Mouse (Mus musculus): ENCODE results near the gene Anln. TPM values are rescaled to one million over a fixed set of nuclear protein-coding genes. Genes with fewer than 3 reads are reported as not detected.

Anln gene
- polyA plus RNA-seq, 2 experiments = 20.1 to 27.0 TPM

DNA sequence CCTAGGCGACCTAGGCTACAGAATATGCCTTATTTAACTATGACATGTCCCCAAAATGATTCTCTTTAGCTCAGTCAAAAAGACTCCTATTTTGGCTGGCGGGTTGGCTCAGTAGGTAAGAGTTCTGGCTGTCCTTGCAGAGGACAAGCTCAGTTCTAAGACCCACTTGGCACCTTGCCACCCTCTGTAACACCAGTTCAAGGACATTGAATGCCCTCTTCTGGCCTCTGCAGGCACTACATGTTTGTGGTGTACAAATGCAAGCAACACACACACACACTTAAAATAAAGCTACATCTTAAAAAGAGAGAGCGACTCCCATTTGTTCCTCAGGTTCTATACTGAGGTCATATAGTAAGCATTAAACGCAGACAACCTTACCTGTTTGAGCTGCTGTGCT, 16.2 kb downstream of the Anln start:
- H3K36me3 ChIP-seq (replicated peaks; ENCODE audit: control insufficient read depth, insufficient read depth, low read depth) = peaks cover 88% of the 10 kb centered on the region
- no peak overlapping the region for H3K9ac ChIP-seq (replicated peaks)
- no peaks in the 10 kb centered on the region for H3K4me1 ChIP-seq (replicated peaks; ENCODE audit: control insufficient read depth in 2 of 2, insufficient read depth in 2 of 2, low read length in 1 of 2)
- H3K27me3 ChIP-seq (ENCODE audit: control insufficient read depth, insufficient read depth, low read length) = no peaks in the 10 kb centered on the region
- ATAC-seq (ENCODE audit: insufficient read depth) (no peak), DNase-seq (ENCODE audit: low read depth in 3 of 3, low spot score in 3 of 3) (no peak)
- no peaks in the 10 kb centered on the region for H3K9me3 ChIP-seq (ENCODE audit: control insufficient read depth, low read length)
- H3K4me3 ChIP-seq (ENCODE audit: insufficient read depth in 1 of 2, low read depth in 2 of 2, low read length in 2 of 2) = no peak overlapping the region
- WGBS (ENCODE audit: insufficient replicate concordance) = 94% methylated on average over 4 of the region's 4 CpGs
- H3K27ac ChIP-seq = no peak overlapping the region
- TF ChIP-seq CTCF (IDR thresholded peaks at IDR 0.05; ENCODE audit: low read depth) = peak; percentile 41
- no peak for TF ChIP-seq EP300 (IDR thresholded peaks at IDR 0.05; ENCODE audit: low read depth)
- no peak overlapping the region for H3K4me2 ChIP-seq (ENCODE audit: low read depth)

DNA sequence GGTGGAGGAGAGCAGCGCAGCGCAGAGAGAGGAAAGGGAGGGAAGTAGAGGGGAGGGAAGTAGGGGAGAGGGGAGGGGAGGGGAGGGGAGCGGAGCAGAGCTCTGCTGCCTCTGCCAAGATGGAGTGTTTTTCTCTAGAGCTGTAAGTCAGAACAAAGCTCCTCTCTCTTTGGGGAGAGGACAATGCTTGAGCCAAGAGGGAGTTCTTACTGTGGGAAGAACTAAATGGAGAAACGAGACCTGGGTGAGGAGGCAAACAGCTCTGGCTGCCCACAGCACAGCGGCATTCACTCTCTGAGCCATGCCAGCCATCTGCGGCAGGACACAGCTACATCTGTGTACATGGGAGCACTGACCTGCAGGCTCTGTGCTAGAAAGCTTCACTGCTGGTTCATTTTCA, 21.0 kb downstream of the Anln start:
- Histone ChIP-seq H3K9me3 (ENCODE audit: control insufficient read depth, low read length) (no peaks in the 10 kb centered on the region), H3K36me3 (replicated peaks; ENCODE audit: control insufficient read depth, insufficient read depth, low read depth) (peaks cover 95% of the 10 kb centered on the region), H3K27ac (no peak overlapping the region), H3K9ac (replicated peaks) (no peak overlapping the region), H3K4me3 (ENCODE audit: insufficient read depth in 1 of 2, low read depth in 2 of 2, low read length in 2 of 2) (no peak overlapping the region), H3K4me1 (replicated peaks; ENCODE audit: control insufficient read depth in 2 of 2, insufficient read depth in 2 of 2, low read length in 1 of 2) (no peaks in the 10 kb centered on the region), H3K27me3 (ENCODE audit: control insufficient read depth, insufficient read depth, low read length) (no peaks in the 10 kb centered on the region), H3K4me2 (ENCODE audit: low read depth) (no peak overlapping the region)
- 84% methylated on average over 6 of the region's 6 CpGs for WGBS (ENCODE audit: insufficient replicate concordance)
- no peak for ATAC-seq (ENCODE audit: insufficient read depth)
- TF ChIP-seq CTCF (IDR thresholded peaks at IDR 0.05; ENCODE audit: low read depth) = no peak
- no peak for TF ChIP-seq EP300 (IDR thresholded peaks at IDR 0.05; ENCODE audit: low read depth)
- DNase-seq (ENCODE audit: low read depth in 3 of 3, low spot score in 3 of 3) = no peak

DNA sequence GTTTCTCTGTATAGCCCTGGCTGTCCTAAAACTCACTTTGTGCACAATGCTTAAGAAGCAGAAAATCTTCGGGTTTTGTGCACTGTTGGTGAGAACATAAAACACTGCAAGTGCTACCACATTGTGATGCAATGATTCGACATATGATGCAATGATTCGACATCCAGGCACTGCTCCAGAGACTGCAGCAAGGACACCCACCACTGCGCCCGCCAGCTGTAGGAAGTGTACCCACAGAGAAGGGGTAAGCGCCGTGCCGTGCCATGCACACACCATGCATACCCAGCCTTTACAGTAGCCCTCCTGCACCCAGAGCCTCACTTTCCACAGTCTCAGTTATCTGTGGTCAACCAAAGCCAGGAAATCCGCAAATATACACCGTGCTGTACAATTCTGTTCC, 22.4 kb downstream of the Anln start:
- 0 out of 2 replicates have a peak, but pooled peaks have one; percentile 23 for ATAC-seq (ENCODE audit: insufficient read depth)
- H3K9ac ChIP-seq (replicated peaks) = no peak overlapping the region
- H3K27me3 ChIP-seq (ENCODE audit: control insufficient read depth, insufficient read depth, low read length) = no peaks in the 10 kb centered on the region
- no peak overlapping the region for H3K27ac ChIP-seq
- no peak for DNase-seq (ENCODE audit: low read depth in 3 of 3, low spot score in 3 of 3)
- H3K4me3 ChIP-seq (ENCODE audit: insufficient read depth in 1 of 2, low read depth in 2 of 2, low read length in 2 of 2) = no peak overlapping the region
- WGBS (ENCODE audit: insufficient replicate concordance) = 80% methylated on average over 10 of the region's 10 CpGs
- H3K9me3 ChIP-seq (ENCODE audit: control insufficient read depth, low read length) = no peaks in the 10 kb centered on the region
- no peaks in the 10 kb centered on the region for H3K4me1 ChIP-seq (replicated peaks; ENCODE audit: control insufficient read depth in 2 of 2, insufficient read depth in 2 of 2, low read length in 1 of 2)
- no peak for TF ChIP-seq EP300 (IDR thresholded peaks at IDR 0.05; ENCODE audit: low read depth)
- no peak for TF ChIP-seq CTCF (IDR thresholded peaks at IDR 0.05; ENCODE audit: low read depth)
- peaks cover 95% of the 10 kb centered on the region for H3K36me3 ChIP-seq (replicated peaks; ENCODE audit: control insufficient read depth, insufficient read depth, low read depth)
- H3K4me2 ChIP-seq (ENCODE audit: low read depth) = no peak overlapping the region

DNA sequence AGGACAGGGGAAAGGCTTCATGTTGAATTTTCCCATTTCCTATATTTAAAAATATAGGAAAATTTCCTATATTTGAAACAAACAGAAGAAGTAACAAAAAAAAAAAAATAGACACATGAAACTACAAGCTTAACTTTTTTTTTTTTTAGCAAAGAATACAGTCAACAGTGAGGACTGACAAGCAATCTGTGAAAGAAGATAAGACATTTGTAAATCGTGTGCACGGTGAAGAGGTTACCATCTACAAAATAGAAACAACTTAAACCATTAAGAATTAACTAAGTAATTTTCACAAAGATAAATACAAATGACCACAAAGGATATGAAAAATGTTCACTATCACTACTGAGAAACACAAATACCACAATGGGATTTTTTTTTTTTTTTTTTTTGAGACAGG, 22.8 kb downstream of the Anln start:
- H3K9me3 ChIP-seq (ENCODE audit: control insufficient read depth, low read length) = no peaks in the 10 kb centered on the region
- no peaks in the 10 kb centered on the region for H3K27me3 ChIP-seq (ENCODE audit: control insufficient read depth, insufficient read depth, low read length)
- no peak overlapping the region for H3K27ac ChIP-seq
- no peak overlapping the region for H3K9ac ChIP-seq (replicated peaks)
- DNase-seq (ENCODE audit: low read depth in 3 of 3, low spot score in 3 of 3) (no peak), ATAC-seq (ENCODE audit: insufficient read depth) (no peak)
- no peak overlapping the region for H3K4me2 ChIP-seq (ENCODE audit: low read depth)
- no peaks in the 10 kb centered on the region for H3K4me1 ChIP-seq (replicated peaks; ENCODE audit: control insufficient read depth in 2 of 2, insufficient read depth in 2 of 2, low read length in 1 of 2)
- whole genome bisulfite sequencing (ENCODE audit: insufficient replicate concordance) = 39% methylated on average over 2 of the region's 2 CpGs
- TF ChIP-seq EP300 (IDR thresholded peaks at IDR 0.05; ENCODE audit: low read depth) (no peak), CTCF (IDR thresholded peaks at IDR 0.05; ENCODE audit: low read depth) (no peak)
- peaks cover 95% of the 10 kb centered on the region for H3K36me3 ChIP-seq (replicated peaks; ENCODE audit: control insufficient read depth, insufficient read depth, low read depth)
- H3K4me3 ChIP-seq (ENCODE audit: insufficient read depth in 1 of 2, low read depth in 2 of 2, low read length in 2 of 2) = no peak overlapping the region

DNA sequence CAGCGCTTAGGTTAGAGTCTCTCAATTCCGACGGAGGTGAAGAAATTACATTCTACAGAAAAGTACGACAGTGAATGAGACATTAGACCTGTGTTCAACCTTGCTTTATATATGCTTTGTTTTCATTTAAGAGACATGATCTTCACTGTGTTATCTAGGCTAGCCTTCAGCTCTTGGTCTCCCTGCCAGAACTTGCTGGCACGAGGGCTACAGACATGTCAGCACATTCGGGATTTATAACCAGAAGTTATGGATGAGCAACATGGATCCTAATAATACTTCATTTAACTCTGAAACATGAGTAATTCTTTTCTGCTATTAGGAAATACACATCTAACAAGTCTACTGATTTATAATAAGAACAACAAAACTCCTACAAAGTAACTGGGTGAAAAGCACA, 28.1 kb downstream of the Anln start:
- Histone ChIP-seq H3K4me3 (ENCODE audit: insufficient read depth in 1 of 2, low read depth in 2 of 2, low read length in 2 of 2) (no peak overlapping the region), H3K27me3 (ENCODE audit: control insufficient read depth, insufficient read depth, low read length) (no peaks in the 10 kb centered on the region), H3K27ac (no peak overlapping the region), H3K36me3 (replicated peaks; ENCODE audit: control insufficient read depth, insufficient read depth, low read depth) (peaks cover 93% of the 10 kb centered on the region), H3K4me2 (ENCODE audit: low read depth) (no peak overlapping the region), H3K9me3 (ENCODE audit: control insufficient read depth, low read length) (no peaks in the 10 kb centered on the region), H3K9ac (replicated peaks) (no peak overlapping the region), H3K4me1 (replicated peaks; ENCODE audit: control insufficient read depth in 2 of 2, insufficient read depth in 2 of 2, low read length in 1 of 2) (no peaks in the 10 kb centered on the region)
- no peak for DNase-seq (ENCODE audit: low read depth in 3 of 3, low spot score in 3 of 3)
- 92% methylated on average over 6 of the region's 6 CpGs for WGBS (ENCODE audit: insufficient replicate concordance)
- TF ChIP-seq EP300 (IDR thresholded peaks at IDR 0.05; ENCODE audit: low read depth) (no peak), CTCF (IDR thresholded peaks at IDR 0.05; ENCODE audit: low read depth) (no peak)
- ATAC-seq (ENCODE audit: insufficient read depth) = no peak

Data from liver, embryonic 14.5 days (tissue).